Mouse (Mus musculus) megakaryocyte, embryonic 14.5 days (primary cell): ENCODE results near the gene Fam196b.

Source experiments
- FLI1 ChIP-seq: IDR thresholded peaks from 2 replicates; pipeline ENCODE4 v1.6.1; 2012; ENCODE audit warnings: low read length, inconsistent platforms, mixed read lengths
- GATA1 ChIP-seq: IDR thresholded peaks from 3 replicates; pipeline ENCODE4 v1.6.1; 2012; ENCODE audit warnings: mixed read lengths, low read length, inconsistent platforms, borderline replicate concordance

DNA sequence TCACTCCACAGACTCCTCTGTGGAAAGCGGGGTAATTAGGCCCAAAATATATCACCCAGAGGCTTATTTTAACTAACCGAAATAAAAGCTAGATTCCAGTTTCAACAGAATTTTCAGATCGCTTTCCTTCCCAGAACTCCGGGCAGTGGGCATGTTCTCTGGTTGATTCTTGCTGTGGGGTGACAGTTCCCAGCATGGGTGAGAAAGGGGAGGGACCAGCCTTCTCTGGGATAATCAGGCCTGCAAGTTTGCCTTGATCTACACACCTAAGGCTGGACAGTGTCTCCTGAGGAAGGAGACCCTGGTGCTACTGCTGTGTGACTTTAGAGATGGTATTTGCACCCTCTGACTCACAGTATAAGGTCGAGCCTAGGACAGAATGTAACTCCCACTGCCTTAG, 116.7 kb downstream of the Fam196b start:
- TF ChIP-seq GATA1: no peak
- TF ChIP-seq FLI1: no peak
